Mouse (Mus musculus) C2C12 (cell line): ENCODE results near the gene Abr. TPM values are rescaled to one million over a fixed set of nuclear protein-coding genes. Genes with fewer than 3 reads are reported as not detected.

ENCODE experiments used
- H3K27me3 ChIP-seq: one replicate; pipeline ENCODE4 v1.6.1; 2011; ENCODE audit not compliant: control insufficient read depth, insufficient read depth, insufficient read length
- H3K36me3 ChIP-seq: one replicate; pipeline ENCODE4 v1.6.1; 2011; ENCODE audit not compliant: control insufficient read depth, insufficient read depth
- H3K4me3 ChIP-seq: one replicate; pipeline ENCODE4 v1.5.1; 2011; ENCODE audit warnings: mild to moderate bottlenecking, control low read depth; ENCODE audit not compliant: poor library complexity, insufficient read depth, severe bottlenecking
- H3K79me2 ChIP-seq: one replicate; pipeline ENCODE4 v1.6.1; 2011; ENCODE audit not compliant: control insufficient read depth, insufficient read depth
- H3K79me3 ChIP-seq: one replicate; pipeline ENCODE4 v1.6.1; 2011; ENCODE audit warnings: low read depth, control low read depth
- H3ac ChIP-seq: one replicate; pipeline ENCODE3; 2011; ENCODE audit warnings: low read depth; ENCODE audit not compliant: control insufficient read depth, insufficient read length
- CEBPB ChIP-seq: IDR thresholded peaks from one replicate; pipeline ENCODE4 v1.6.1; 2011; ENCODE audit warnings: low read depth, mild to moderate bottlenecking, control low read depth, moderate library complexity
- CTCF ChIP-seq: IDR thresholded peaks from one replicate; pipeline ENCODE4 v1.5.1; 2011; ENCODE audit not compliant: control insufficient read depth, insufficient read depth, insufficient read length
- FOSL1 ChIP-seq: IDR thresholded peaks from one replicate; pipeline ENCODE4 v1.8.0; 2011; ENCODE audit warnings: mild to moderate bottlenecking, low read length; ENCODE audit not compliant: poor library complexity, insufficient read depth, severe bottlenecking
- MAX ChIP-seq: IDR thresholded peaks from one replicate; pipeline ENCODE4 v1.6.1; 2011; ENCODE audit warnings: mild to moderate bottlenecking, control low read depth
- MYOD1 ChIP-seq: IDR thresholded peaks from one replicate; pipeline ENCODE4 v1.6.1; 2011; ENCODE audit warnings: low read depth; ENCODE audit not compliant: control insufficient read depth, insufficient read length
- MYOG ChIP-seq: IDR thresholded peaks from one replicate; pipeline ENCODE4 v1.6.1; 2011; ENCODE audit not compliant: control insufficient read depth, insufficient read length; ENCODE audit errors: extremely low read depth
- USF1 ChIP-seq: IDR thresholded peaks from one replicate; pipeline ENCODE4 v1.6.1; 2011; ENCODE audit warnings: low read depth, mild to moderate bottlenecking, control low read depth, moderate library complexity
- polyA plus RNA-seq: library from polyadenylated mRNA; unstranded; fragments of >200 nt; fragmentation: generic; extraction: Trizol; gene quantifications from one replicate; pipeline ENCODE4 v1.2.1, GENCODE M21; 2012; ENCODE audit warnings: missing spikeins

Abr gene
- polyA plus RNA-seq, 1 experiment = 72.8 TPM

DNA sequence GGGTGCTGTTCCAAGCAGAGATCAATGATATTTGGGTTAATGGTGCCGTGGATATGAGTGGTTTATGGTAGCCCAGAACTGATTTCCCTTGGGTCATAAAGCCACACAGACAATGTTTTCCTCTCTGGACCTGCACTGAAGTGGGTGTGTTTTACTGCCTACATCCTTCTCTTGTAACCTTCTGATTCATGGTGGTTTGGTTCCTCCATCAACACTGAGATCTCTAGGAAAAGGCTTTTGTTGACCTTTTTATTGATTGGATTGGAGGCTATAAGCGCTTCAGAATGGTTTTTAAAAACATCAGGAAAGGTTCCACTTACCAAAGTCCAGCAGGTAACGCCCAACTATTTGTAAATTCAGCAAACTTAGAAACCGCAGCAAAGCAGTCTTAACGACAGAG is 23.4 kb downstream of the Abr start:
- Histone ChIP-seq H3K79me3 (peaks cover 17% of the 10 kb centered on the region), H3K36me3 (peaks cover 36% of the 10 kb centered on the region), H3K27me3 (no peaks in the 10 kb centered on the region), H3K79me2 (peaks cover 78% of the 10 kb centered on the region), H3ac (no peak overlapping the region), H3K4me3 (no peak overlapping the region)
- TF ChIP-seq MAX (no peak), MYOG (no peak), USF1 (no peak), CEBPB (no peak), MYOD1 (no peak), FOSL1 (no peak), CTCF (no peak)

DNA sequence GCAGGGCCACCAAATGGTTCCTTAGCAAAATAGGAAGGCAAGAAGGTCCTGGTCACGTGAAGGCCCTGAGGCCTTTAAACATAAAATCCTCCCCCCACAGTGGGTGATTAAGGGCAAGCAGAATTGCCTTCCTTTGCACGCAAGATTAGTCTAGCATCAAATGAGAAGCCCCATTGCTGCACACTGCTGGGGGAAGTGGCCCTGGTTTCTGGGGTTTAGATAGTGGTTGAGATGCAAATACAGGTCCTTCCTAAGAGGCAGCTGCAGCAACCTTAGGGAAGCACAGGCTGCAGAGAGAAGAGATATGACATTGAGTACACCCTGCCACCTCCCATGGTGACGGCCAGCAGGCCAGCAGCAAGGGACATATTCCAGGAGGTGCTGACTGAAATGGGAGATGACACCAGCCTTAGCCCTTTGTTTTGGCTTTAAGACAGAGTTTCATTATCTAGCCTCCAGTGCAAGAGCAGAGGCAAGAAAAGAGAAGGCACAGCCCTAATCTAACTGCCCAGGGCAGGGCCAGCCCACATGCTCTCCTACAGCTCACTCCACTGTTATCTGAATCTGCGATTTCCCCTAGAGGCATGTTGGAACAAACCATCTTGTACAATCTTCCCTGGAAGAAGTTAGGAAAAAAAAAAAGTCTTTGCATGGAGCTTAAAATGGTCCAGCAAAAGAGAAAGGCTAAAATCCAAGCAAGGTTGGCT is 28.3 kb downstream of the Abr start:
- no peaks in the 10 kb centered on the region for H3K27me3 ChIP-seq
- H3ac ChIP-seq = no peak overlapping the region
- no peak overlapping the region for H3K4me3 ChIP-seq
- H3K79me3 ChIP-seq = peaks cover 8% of the 10 kb centered on the region
- TF ChIP-seq MAX = no peak
- no peak for TF ChIP-seq CEBPB
- no peak for TF ChIP-seq FOSL1
- no peak for TF ChIP-seq USF1
- no peak for TF ChIP-seq MYOG
- TF ChIP-seq MYOD1 = no peak
- no peak for TF ChIP-seq CTCF
- peaks cover 19% of the 10 kb centered on the region for H3K36me3 ChIP-seq
- peaks cover 82% of the 10 kb centered on the region for H3K79me2 ChIP-seq

DNA sequence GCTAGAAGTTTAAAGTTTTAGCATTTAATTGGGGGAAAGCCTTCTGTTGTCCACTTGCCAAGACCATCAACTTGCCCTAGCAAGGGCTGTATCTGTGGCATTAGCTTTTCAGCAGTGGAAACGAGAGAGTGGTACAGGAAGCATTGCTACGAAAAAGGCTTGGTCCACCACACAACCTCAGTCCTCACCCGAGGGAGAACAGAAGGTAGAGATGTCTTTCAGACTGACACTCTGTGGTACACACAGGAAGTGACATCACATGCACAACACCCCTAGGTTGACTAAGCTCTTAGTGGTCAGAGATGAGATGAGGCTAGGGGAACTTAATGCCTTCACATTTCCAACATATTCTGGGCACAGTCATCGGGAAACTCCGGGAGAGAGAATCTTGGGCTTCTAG is 32.4 kb downstream of the Abr start:
- Histone ChIP-seq H3K27me3 (no peaks in the 10 kb centered on the region), H3K79me2 (peaks cover 64% of the 10 kb centered on the region), H3ac (no peak overlapping the region), H3K4me3 (no peak overlapping the region), H3K79me3 (peaks cover 8% of the 10 kb centered on the region), H3K36me3 (no peaks in the 10 kb centered on the region)
- TF ChIP-seq MYOG (no peak), MYOD1 (peak; percentile 77), FOSL1 (no peak), CTCF (no peak), CEBPB (no peak), USF1 (peak; percentile 55), MAX (peak; percentile 70)

DNA sequence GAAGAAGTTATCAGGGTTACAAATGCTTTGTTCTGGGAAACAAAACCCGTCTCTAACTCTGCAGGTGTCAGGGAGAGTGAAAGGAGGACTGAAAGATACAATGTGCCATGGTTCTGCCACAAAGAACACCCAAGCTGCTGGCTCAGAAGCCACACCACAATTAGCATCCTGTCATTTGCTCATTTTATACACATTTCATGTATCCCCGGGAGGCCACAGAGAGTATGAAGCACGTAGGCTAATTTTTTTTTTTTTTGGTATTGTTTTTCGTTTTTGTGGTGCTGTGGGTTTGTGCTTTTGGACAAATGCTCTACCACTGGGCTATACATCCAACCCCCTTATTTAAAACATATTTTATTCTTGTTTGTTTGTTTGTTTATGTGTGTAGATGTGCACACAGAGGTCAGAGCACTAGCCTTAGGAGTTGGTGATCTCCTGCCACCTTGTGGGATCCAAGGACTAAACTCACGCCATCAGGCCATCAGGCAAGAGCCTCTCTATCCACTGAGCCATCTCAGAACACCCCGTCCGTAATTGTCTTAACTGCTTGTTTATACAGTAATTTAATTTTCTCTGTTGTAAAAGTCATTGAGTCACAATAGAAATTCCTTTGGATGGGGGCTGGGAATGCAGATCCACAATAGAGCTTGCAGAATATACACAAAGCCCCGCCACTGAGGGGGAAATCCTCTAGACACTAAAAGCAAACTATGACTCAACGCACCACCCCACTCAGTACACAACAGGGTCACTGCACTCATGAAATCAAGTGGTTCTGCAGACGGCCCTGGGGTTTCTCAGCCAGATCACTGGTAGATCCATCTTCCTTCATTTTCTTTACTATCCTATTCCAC is 33.3 kb downstream of the Abr start:
- peaks cover 64% of the 10 kb centered on the region for H3K79me2 ChIP-seq
- peaks cover 8% of the 10 kb centered on the region for H3K79me3 ChIP-seq
- H3K4me3 ChIP-seq = no peak overlapping the region
- H3K36me3 ChIP-seq = peaks cover under 1% of the 10 kb centered on the region
- no peaks in the 10 kb centered on the region for H3K27me3 ChIP-seq
- H3ac ChIP-seq = no peak overlapping the region
- TF ChIP-seq USF1 = no peak
- peak; percentile 62 for TF ChIP-seq MAX
- peak; percentile 78 for TF ChIP-seq FOSL1
- peak; percentile 2 for TF ChIP-seq CTCF
- peak; percentile 42 for TF ChIP-seq CEBPB

DNA sequence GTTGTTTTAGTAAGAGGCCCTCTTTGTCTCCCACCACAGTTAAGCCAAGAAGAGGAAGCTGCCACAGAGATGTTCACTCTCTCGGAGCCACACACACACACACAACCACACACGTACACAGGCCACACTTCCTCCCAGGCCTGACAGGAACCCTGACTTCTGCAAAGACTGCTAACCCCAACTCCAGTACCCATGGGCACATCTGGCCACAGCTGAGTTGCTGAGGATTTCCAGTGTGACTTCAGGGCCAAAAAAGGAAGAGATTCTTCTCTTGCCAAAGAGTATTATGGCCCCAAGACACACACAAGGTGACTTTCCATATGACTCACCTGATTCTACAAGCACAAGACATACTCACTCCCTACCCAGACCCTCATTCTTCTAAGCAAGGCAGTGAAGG is 34.1 kb downstream of the Abr start:
- peaks cover 8% of the 10 kb centered on the region for H3K79me3 ChIP-seq
- H3K79me2 ChIP-seq = peaks cover 64% of the 10 kb centered on the region
- H3ac ChIP-seq = no peak overlapping the region
- H3K27me3 ChIP-seq = no peaks in the 10 kb centered on the region
- no peak overlapping the region for H3K4me3 ChIP-seq
- H3K36me3 ChIP-seq = peaks cover 3% of the 10 kb centered on the region
- TF ChIP-seq CEBPB = no peak
- TF ChIP-seq MAX = no peak
- no peak for TF ChIP-seq MYOG
- TF ChIP-seq MYOD1 = no peak
- TF ChIP-seq CTCF = no peak
- TF ChIP-seq USF1 = no peak
- TF ChIP-seq FOSL1 = no peak
